Mouse (Mus musculus): ENCODE results near the gene Atxn7.
"Not testable (repeated sequence)": the region's sequence is repeated elsewhere in the genome, so short reads cannot be mapped to it uniquely, and the experiment has no call there.

The Atxn7 gene

GRCm38 (mm10) chr14:13961401-13962112 is at the start of gene Atxn7, which contains the start of gene Thoc7:
Gene Atxn7 (plus strand): TSS chr14:13961440.
Gene Thoc7 (minus strand): TSS chr14:13961852.
- peak; percentile 68 for DNase-seq

- DNase-seq, result no peak
Measured at GRCm38 (mm10) chr14:13914387-13915082, 46.7 kb upstream of the Atxn7 start, which contains the start of gene Gm281. Gene Gm281 (minus strand): TSS chr14:13914478.

- no peak for DNase-seq
Measured at GRCm38 (mm10) chr14:13915207-13915606, 46.0 kb upstream of the Atxn7 start.

- DNase-seq, result no peak
Measured at GRCm38 (mm10) chr14:13917208-13917607, 44.0 kb upstream of the Atxn7 start.

GRCm38 (mm10) chr14:13917630-13918029 is 43.6 kb upstream of the Atxn7 start:
- DNase-seq, result peak; percentile 39

GRCm38 (mm10) chr14:13933290-13934051 is 27.8 kb upstream of the Atxn7 start:
- no peak for DNase-seq

GRCm38 (mm10) chr14:13934052-13934371 is 27.2 kb upstream of the Atxn7 start:
- no peak for DNase-seq

- no peak for DNase-seq
Measured at GRCm38 (mm10) chr14:13944686-13945085, 16.6 kb upstream of the Atxn7 start.

- no peak for DNase-seq
Measured at GRCm38 (mm10) chr14:13948345-13948744, 12.9 kb upstream of the Atxn7 start.

GRCm38 (mm10) chr14:13950401-13950800 is 10.8 kb upstream of the Atxn7 start:
- no peak for DNase-seq

- not testable (repeated sequence) for DNase-seq
Measured at GRCm38 (mm10) chr14:13952151-13952550, 9.1 kb upstream of the Atxn7 start.

GRCm38 (mm10) chr14:13960079-13960478 is 1.2 kb upstream of the Atxn7 start:
- DNase-seq, result peak; percentile 47

- peak; percentile 70 for DNase-seq
Measured at GRCm38 (mm10) chr14:13960482-13961325, 536 bp upstream of the Atxn7 start.

- DNase-seq, result no peak
Measured at GRCm38 (mm10) chr14:13962476-13962875, 1.2 kb downstream of the Atxn7 start.

GRCm38 (mm10) chr14:13963527-13963926 is 2.3 kb downstream of the Atxn7 start:
- no peak for DNase-seq

GRCm38 (mm10) chr14:13967607-13968006 is 6.4 kb downstream of the Atxn7 start:
- no peak for DNase-seq

- DNase-seq, result no peak
Measured at GRCm38 (mm10) chr14:13968476-13968875, 7.2 kb downstream of the Atxn7 start.

GRCm38 (mm10) chr14:13970513-13970912 is 9.3 kb downstream of the Atxn7 start:
- DNase-seq, result no peak

GRCm38 (mm10) chr14:13971644-13972234 is 10.5 kb downstream of the Atxn7 start:
- DNase-seq, result no peak

GRCm38 (mm10) chr14:13977498-13977897 is 16.3 kb downstream of the Atxn7 start:
- no peak for DNase-seq

GRCm38 (mm10) chr14:13981286-13981685 is 20.0 kb downstream of the Atxn7 start:
- peak; percentile 42 for DNase-seq

- DNase-seq, result no peak
Measured at GRCm38 (mm10) chr14:13982174-13982573, 20.9 kb downstream of the Atxn7 start.

Measured in cerebellum, adult 9-11 months (tissue).